Mouse (Mus musculus): ENCODE results near the gene Kctd17. TPM values are rescaled to one million over a fixed set of nuclear protein-coding genes. Genes with fewer than 3 reads are reported as not detected.

The Kctd17 gene
- polyA plus RNA-seq, 1 experiment: 114 TPM

DNA sequence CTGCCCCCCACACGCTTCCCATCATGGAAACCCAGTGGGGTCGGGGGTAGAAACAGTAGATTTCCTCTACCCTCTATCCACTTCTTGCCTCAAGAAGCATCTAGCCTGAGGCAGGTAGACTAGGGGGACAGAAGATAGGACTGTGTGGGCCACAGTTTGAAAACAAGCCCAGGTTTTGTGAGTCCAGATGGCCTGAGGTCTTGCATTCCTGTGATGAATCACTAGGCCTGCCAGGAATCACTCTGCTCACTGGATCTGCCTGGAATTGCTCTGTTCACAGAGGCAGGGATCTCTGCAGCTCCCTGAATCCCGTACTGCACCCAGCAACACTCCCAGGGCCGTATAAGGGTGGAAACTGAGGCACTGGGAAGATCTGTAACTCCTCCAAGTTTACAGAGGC is 54.9 kb downstream of the Kctd17 start:
- TF ChIP-seq CTCF (IDR thresholded peaks at IDR 0.05; ENCODE audit: insufficient read depth, low read length) (no peak), POLR2A (IDR thresholded peaks at IDR 0.05; ENCODE audit: borderline replicate concordance, extremely low read depth, low read depth, low read length) (no peak)
- DNase-seq: no peak
- no peak overlapping the region for H3K4me3 ChIP-seq (replicated peaks; ENCODE audit: extremely low read depth, low read depth, low read length)
- 80% methylated on average over 4 of the region's 4 CpGs for WGBS
- H3K4me1 ChIP-seq (ENCODE audit: control insufficient read depth, insufficient read depth, low read length): no peaks in the 10 kb centered on the region

DNA sequence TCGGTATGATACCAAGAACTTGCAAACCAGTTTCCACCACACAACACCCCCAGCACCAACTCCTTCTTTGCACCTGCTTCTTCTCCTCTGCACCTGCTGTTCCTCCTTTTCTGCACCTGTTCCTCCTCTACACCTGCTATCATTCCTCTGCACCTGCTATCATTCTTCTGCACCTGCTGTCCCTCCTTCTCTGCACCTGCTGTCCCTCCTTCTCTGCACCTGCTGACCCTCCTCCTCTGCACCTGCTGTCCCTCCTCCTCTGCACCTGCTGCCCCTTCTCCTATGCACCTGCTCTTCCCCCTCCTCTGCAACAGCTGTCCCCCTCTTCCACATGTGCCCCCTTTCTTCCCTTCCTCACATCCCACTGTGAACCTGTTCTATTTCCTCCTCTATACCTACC is 58.2 kb downstream of the Kctd17 start:
- TF ChIP-seq CTCF (IDR thresholded peaks at IDR 0.05; ENCODE audit: insufficient read depth, low read length) (no peak), POLR2A (IDR thresholded peaks at IDR 0.05; ENCODE audit: borderline replicate concordance, extremely low read depth, low read depth, low read length) (no peak)
- WGBS: 96% methylated on average over 1 of the region's 1 CpGs
- Histone ChIP-seq H3K4me3 (replicated peaks; ENCODE audit: extremely low read depth, low read depth, low read length) (no peak overlapping the region), H3K4me1 (ENCODE audit: control insufficient read depth, insufficient read depth, low read length) (no peaks in the 10 kb centered on the region)
- no peak for DNase-seq

DNA sequence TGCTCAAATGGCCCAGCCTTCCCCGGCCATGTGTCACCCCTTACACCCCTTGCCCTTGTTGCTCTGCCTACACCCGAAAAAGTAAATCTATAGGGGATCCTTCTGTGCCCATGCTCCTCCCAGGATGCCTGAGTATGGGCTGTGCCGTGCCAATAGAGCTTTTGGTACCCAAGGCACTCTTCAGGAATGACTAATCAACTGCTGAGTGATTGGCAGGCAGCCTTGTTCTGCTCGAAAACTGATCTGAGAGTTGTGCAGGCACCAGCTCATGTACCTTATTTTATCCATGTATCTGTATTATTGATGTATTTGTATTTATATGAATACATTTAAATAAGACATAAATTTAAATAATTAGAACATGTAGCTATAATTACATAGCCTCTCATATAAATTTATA is 58.7 kb downstream of the Kctd17 start:
- TF ChIP-seq POLR2A (IDR thresholded peaks at IDR 0.05; ENCODE audit: borderline replicate concordance, extremely low read depth, low read depth, low read length) (no peak), CTCF (IDR thresholded peaks at IDR 0.05; ENCODE audit: insufficient read depth, low read length) (no peak)
- Histone ChIP-seq H3K4me1 (ENCODE audit: control insufficient read depth, insufficient read depth, low read length) (no peaks in the 10 kb centered on the region), H3K4me3 (replicated peaks; ENCODE audit: extremely low read depth, low read depth, low read length) (no peak overlapping the region)
- 54% methylated on average over 4 of the region's 4 CpGs for WGBS
- no peak for DNase-seq

Other genes with a start within 250 kb of the Kctd17 start
- 6.2 TPM in 1 of 2 replicates, not detected in the other for gene Pvalb, start 222.2 kb upstream of the Kctd17 start, polyA plus RNA-seq (2012; rRNA removed)
- gene Ncf4, start 183.8 kb upstream of the Kctd17 start, polyA plus RNA-seq (2012; rRNA removed): 18.9 and 23.0 TPM in 2 replicates
- 8.4 and 9.5 TPM in 2 replicates for gene Csf2rb2, start 122.8 kb upstream of the Kctd17 start, polyA plus RNA-seq (2012; rRNA removed)
- gene Csf2rb, start 102.8 kb upstream of the Kctd17 start, polyA plus RNA-seq (2012; rRNA removed): 27.2 and 27.4 TPM in 2 replicates
- not detected in 2 replicates for gene Tex33, start 32.7 kb upstream of the Kctd17 start, polyA plus RNA-seq (2012; rRNA removed)
- gene Tst, start 22.7 kb upstream of the Kctd17 start, polyA plus RNA-seq (2012; rRNA removed): 122 and 136 TPM in 2 replicates
- 136 and 145 TPM in 2 replicates for gene Mpst, start 22.1 kb upstream of the Kctd17 start, polyA plus RNA-seq (2012; rRNA removed)
- 0.33 and 1.2 TPM in 2 replicates for gene Tmprss6, start 40.1 kb downstream of the Kctd17 start, polyA plus RNA-seq (2012; rRNA removed)
- 11.0 and 12.8 TPM in 2 replicates for gene Il2rb, start 66.7 kb downstream of the Kctd17 start, polyA plus RNA-seq (2012; rRNA removed)
- 22.9 and 23.0 TPM in 2 replicates for gene C1qtnf6, start 102.9 kb downstream of the Kctd17 start, polyA plus RNA-seq (2012; rRNA removed)
- 0.02 and 0.03 TPM in 2 replicates for gene Sstr3, start 116.1 kb downstream of the Kctd17 start, polyA plus RNA-seq (2012; rRNA removed)
- gene Rac2, start 144.2 kb downstream of the Kctd17 start, polyA plus RNA-seq (2012; rRNA removed): 145 and 187 TPM in 2 replicates
- gene Cyth4, start 168.5 kb downstream of the Kctd17 start, polyA plus RNA-seq (2012; rRNA removed): 42.8 and 45.5 TPM in 2 replicates

All from lung, adult 2 months (tissue).